Mouse (Mus musculus) ES-Bruce4 (cell line): ENCODE data around the gene Vegfb. TPM values are rescaled to one million over a fixed set of nuclear protein-coding genes. Genes with fewer than 3 reads are reported as not detected.
A peak's percentile ranks its signal among the peaks of the same experiment; 100 is the strongest.

ENCODE experiments used
- H3K27ac ChIP-seq: 2 replicates; pipeline ENCODE4 v1.5.1; 2012; ENCODE audit warnings: low read length, inconsistent platforms; ENCODE audit not compliant: insufficient read depth
- H3K27me3 ChIP-seq: 2 replicates; pipeline ENCODE4 v1.6.1; 2012; ENCODE audit warnings: mild to moderate bottlenecking, low read length, inconsistent platforms; ENCODE audit not compliant: control insufficient read depth, poor library complexity, insufficient read depth, severe bottlenecking
- H3K36me3 ChIP-seq: 2 replicates; pipeline ENCODE4 v1.6.1; 2012; ENCODE audit warnings: inconsistent platforms, mild to moderate bottlenecking, low read length, moderate library complexity; ENCODE audit not compliant: control insufficient read depth, poor library complexity, insufficient read depth, severe bottlenecking
- H3K4me1 ChIP-seq: one replicate; pipeline ENCODE4 v1.8.1; 2011; ENCODE audit warnings: low read length; ENCODE audit not compliant: control insufficient read depth, insufficient read depth
- H3K4me3 ChIP-seq: 2 replicates; pipeline ENCODE4 v1.5.1; 2011; ENCODE audit warnings: low read depth, mild to moderate bottlenecking, low read length
- H3K9ac ChIP-seq: 2 replicates; pipeline ENCODE4 v1.6.1; 2012; ENCODE audit warnings: low read depth, mild to moderate bottlenecking, inconsistent platforms; ENCODE audit not compliant: poor library complexity, severe bottlenecking
- H3K9me3 ChIP-seq: replicated peaks from 2 replicates; pipeline ENCODE4 v1.6.1; 2012; ENCODE audit warnings: mild to moderate bottlenecking, low read length, inconsistent platforms; ENCODE audit not compliant: control insufficient read depth, poor library complexity, insufficient read depth, severe bottlenecking
- CTCF ChIP-seq: IDR thresholded peaks from one replicate; pipeline ENCODE4 v1.8.1; 2011; ENCODE audit warnings: low read depth, low read length
- EP300 ChIP-seq: IDR thresholded peaks from 2 replicates; pipeline ENCODE4 v1.6.1; 2011; ENCODE audit warnings: low read depth, low read length; ENCODE audit not compliant: insufficient read depth
- POLR2A ChIP-seq: IDR thresholded peaks from one replicate; pipeline ENCODE4 v1.8.1; 2011; ENCODE audit warnings: low read length; ENCODE audit not compliant: insufficient read depth
- polyA plus RNA-seq: library from polyadenylated mRNA; stranded (reverse); fragments of >200 nt; gene quantifications from 2 replicates; pipeline ENCODE4 v1.2.4, GENCODE M21; 2011; ENCODE audit warnings: low read depth; ENCODE audit not compliant: missing spikeins, insufficient read depth, insufficient read length

The Vegfb gene
- polyA plus RNA-seq, 1 experiment: 44.7 TPM

DNA sequence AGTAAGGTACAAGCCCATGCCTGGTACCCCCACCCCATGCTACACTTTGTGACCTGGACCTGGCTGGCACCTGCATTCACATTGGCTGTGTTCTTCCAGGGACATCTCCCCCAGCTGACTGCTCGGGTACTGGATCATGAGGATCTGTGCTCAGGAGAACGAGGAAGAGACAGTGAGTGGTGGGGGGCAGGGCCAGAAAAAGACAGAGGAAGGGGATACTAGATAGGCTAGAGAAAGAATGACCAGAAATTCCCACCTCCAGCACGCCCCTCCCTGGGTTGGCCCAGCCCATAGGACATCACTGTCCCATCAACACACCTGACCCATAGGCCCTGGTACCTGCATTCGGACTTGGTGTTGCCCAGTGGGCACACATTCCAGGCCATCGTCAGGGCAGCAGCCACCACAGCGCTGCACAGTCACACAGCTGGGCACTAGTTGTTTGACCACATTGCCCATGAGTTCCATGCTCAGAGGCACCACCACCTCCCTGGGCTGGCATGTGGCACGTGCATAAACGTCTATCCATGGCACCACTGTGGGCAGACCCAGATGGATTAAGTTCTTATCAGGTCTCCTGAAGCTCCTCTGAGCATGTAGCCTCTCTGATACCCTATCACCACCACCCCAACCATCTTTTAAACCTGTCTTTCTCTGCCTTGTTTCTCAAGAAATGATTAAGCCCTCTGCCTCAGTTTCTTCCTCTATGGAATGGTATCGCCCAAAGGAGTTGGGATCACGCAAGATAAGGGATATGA, 1.3 kb downstream of the Vegfb start:
- TF ChIP-seq EP300: no peak
- TF ChIP-seq POLR2A: no peak
- no peak for TF ChIP-seq CTCF
- no peaks in the 10 kb centered on the region for H3K27me3 ChIP-seq
- no peaks in the 10 kb centered on the region for H3K9me3 ChIP-seq
- H3K4me3 ChIP-seq: peak overlapping the region; percentile 5
- no peaks in the 10 kb centered on the region for H3K4me1 ChIP-seq
- H3K27ac ChIP-seq: no peak overlapping the region
- H3K36me3 ChIP-seq: peaks cover 12% of the 10 kb centered on the region; the same call in 1 of the 2 replicates
- peak overlapping the region; percentile 91 for H3K9ac ChIP-seq

GRCm38 (mm10) chr19:6985300-6985699, 2.2 kb downstream of the Vegfb start:
- TF ChIP-seq EP300: no peak
- TF ChIP-seq CTCF: no peak
- TF ChIP-seq POLR2A: no peak
- peaks cover 12% of the 10 kb centered on the region; the same call in 1 of the 2 replicates for H3K36me3 ChIP-seq
- no peaks in the 10 kb centered on the region for H3K4me1 ChIP-seq
- no peaks in the 10 kb centered on the region for H3K27me3 ChIP-seq
- H3K4me3 ChIP-seq: peak overlapping the region; percentile 40
- H3K27ac ChIP-seq: no peak overlapping the region
- peak overlapping the region; percentile 25; the same call in 1 of the 2 replicates for H3K9ac ChIP-seq
- no peaks in the 10 kb centered on the region for H3K9me3 ChIP-seq

DNA sequence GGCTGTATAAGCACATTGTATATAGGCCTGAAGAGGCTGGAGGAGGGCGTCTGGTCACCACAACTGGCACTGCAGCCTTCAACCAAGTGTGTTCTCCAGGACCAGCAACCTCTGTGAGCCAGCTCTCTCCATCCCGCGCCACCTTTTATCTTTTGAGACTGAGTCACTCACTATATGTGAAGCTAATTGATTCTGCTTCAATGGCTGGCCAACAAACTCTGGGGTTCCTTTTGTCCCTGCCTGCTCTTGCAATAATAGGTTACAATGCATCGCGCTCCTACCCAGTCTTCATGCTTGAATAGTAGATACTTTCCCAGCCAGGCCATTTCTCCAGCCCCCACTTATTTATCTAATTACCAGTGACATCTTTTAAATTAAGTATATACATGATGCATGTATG, 3.8 kb downstream of the Vegfb start:
- Histone ChIP-seq H3K9ac (no peak overlapping the region), H3K4me1 (no peaks in the 10 kb centered on the region), H3K4me3 (no peak overlapping the region), H3K27ac (no peak overlapping the region), H3K36me3 (peaks cover 12% of the 10 kb centered on the region; the same call in 1 of the 2 replicates), H3K27me3 (no peaks in the 10 kb centered on the region), H3K9me3 (no peaks in the 10 kb centered on the region)
- TF ChIP-seq CTCF (no peak), EP300 (no peak), POLR2A (no peak)

DNA sequence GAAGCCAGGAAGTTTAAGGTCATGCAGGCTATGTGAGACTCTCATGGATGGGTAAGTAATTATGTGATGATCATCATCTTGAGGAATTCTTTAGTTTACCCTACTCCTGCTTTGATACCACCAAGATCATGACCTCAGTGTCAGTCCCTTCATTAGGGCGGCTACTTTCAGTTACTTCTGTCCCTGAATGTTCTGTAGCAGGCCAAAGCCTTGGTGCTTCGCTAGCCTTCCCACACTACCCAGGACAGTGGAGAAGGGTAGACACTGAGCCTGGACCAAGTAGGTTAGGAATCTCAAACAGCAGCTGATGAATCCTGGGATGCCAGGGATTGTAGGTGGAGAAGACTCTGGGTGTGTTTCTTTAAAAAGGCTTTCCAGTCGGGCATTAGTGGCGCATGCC, 6.0 kb downstream of the Vegfb start:
- H3K4me1 ChIP-seq: no peaks in the 10 kb centered on the region
- TF ChIP-seq CTCF (no peak), POLR2A (no peak), EP300 (no peak)
- H3K27me3 ChIP-seq: no peaks in the 10 kb centered on the region
- H3K9ac ChIP-seq: no peak overlapping the region
- no peak overlapping the region for H3K27ac ChIP-seq
- H3K9me3 ChIP-seq: no peaks in the 10 kb centered on the region
- H3K36me3 ChIP-seq: peaks cover 26% of the 10 kb centered on the region
- H3K4me3 ChIP-seq: no peak overlapping the region

- Histone ChIP-seq H3K27me3 (no peaks in the 10 kb centered on the region), H3K4me3 (peak within 1 kb of the TSS; percentile 85), H3K27ac (peak within 1 kb of the TSS; percentile 12; the same call in 1 of the 2 replicates), H3K9me3 (no peaks in the 10 kb centered on the region), H3K4me1 (no peaks in the 10 kb centered on the region), H3K36me3 (peaks cover 26% of the 10 kb centered on the region), H3K9ac (peak within 1 kb of the TSS; percentile 59)
- TF ChIP-seq CTCF (no peak), POLR2A (no peak), EP300 (no peak)
These were observed 6.9 kb downstream of the Vegfb start, which contains the start of gene Fkbp2 for GRCm38 (mm10) chr19:6980381-6981093. Gene Fkbp2 (minus strand): TSS chr19:6980501.
